Mouse (Mus musculus): ENCODE results near the gene Tarbp2.

Gene Tarbp2

GRCm38 (mm10) chr15:102526111-102527002 is 8.4 kb downstream of the Tarbp2 start:
- peak; percentile 54 for DNase-seq (ENCODE audit: low spot score)

GRCm38 (mm10) chr15:102527936-102528335 is 9.9 kb downstream of the Tarbp2 start:
- DNase-seq (ENCODE audit: low spot score): peak; percentile 15

DNA sequence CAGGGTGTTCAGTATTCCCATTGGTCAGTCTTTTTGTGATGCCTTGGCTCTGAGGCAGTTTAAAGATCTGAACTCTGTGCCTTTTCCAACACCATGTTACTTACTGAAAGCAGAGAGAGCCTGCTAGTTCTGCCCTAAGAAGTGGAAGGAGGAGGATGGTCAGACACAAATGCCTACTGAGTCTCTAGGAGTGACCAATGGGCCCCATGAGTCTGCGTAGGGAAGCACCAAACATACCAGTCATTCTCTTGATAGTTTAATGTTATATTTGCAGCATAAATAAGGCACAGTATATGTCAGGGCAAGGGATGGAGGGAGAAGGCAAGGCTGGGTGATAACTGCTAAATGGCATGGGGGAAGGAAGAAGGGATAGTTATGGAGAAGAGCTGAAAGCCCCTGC is 10.4 kb downstream of the Tarbp2 start:
- DNase-seq (ENCODE audit: low spot score): no peak

- DNase-seq (ENCODE audit: low spot score): no peak
Measured at GRCm38 (mm10) chr15:102530566-102530965, 12.6 kb downstream of the Tarbp2 start.

GRCm38 (mm10) chr15:102531586-102531985 is 13.6 kb downstream of the Tarbp2 start:
- no peak for DNase-seq (ENCODE audit: low spot score)

GRCm38 (mm10) chr15:102532106-102532900 is 14.3 kb downstream of the Tarbp2 start:
- DNase-seq (ENCODE audit: low spot score): no peak

GRCm38 (mm10) chr15:102533926-102534325 is 15.9 kb downstream of the Tarbp2 start:
- DNase-seq (ENCODE audit: low spot score): no peak

DNA sequence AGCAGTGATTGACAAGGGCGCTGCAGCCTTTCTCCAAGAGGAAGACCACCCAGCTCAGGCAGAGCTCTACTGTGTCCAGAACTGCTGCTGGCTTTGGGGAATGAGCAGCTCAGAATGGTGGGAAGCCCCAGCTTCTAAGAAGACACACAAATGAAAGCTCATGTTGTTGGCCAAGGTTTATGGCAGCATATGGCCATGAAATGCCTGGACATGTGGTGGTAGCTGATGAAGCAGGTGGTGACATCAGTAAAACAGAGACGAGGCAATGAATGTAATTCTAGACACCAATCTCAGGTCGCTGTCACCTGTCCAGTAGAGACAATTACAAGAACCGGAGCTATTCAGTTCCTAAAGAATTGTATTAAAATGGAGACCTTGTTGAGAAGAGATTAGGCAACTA is 26.8 kb downstream of the Tarbp2 start:
- no peak for DNase-seq (ENCODE audit: low spot score)

DNA sequence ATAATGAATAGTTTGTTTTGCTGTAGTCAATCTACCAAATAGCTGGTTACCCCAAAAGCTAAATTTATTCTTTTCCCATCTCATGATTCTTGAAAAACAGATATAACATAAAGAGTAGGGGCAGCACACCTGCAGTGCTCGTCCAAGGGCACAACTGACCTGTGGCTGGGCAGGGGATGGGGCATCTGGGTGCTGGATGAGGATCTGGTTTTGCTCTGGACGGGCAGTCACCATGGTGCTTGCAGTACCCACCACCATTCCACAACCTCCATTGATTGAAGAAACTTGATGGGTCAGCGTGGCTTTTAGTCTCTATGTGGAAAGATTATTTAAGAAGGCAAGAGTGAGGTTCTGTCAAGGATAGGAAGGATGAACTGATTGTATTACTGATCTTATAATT is 28.3 kb downstream of the Tarbp2 start:
- DNase-seq (ENCODE audit: low spot score): no peak

GRCm38 (mm10) chr15:102546677-102547427 is 28.9 kb downstream of the Tarbp2 start:
- DNase-seq (ENCODE audit: low spot score): no peak

DNA sequence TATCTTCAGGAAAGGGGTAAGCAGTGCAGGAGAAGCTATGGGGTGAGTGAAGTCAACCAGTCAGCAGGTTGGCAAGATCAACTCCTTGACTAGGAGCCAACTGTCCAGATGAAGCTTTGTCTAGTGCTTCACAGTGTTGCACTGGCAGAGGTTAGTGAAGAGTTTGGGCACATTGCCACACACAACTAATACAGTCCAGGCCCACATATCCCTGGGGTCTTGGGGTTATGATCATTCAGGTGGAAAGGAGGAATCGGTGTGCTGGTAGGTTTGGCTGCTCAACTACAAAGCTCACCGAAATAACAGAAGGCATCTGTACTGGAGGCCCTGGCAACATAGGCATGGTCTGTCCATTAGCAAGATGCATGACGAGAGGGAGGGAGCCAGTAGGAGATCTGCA is 29.5 kb downstream of the Tarbp2 start:
- DNase-seq (ENCODE audit: low spot score): no peak

DNA sequence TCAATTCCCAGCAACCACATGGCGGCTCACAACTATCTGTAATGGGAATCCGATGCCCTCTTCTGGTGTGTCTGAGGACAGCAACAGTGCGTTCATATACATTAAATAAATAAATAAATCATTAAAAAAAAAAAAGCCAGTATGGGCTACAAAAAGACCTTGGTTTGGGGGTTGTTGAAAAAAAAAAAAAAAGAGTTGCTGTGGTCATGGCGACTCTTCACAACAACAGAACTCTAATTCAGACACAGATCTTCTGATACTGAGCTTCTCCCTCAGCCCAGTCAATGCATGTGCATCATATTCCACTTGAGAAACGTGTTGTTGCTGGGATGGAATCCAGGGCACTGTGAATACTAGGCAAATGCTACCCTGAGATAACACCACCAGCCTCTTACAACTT is 34.6 kb downstream of the Tarbp2 start:
- no peak for DNase-seq (ENCODE audit: low spot score)

DNA sequence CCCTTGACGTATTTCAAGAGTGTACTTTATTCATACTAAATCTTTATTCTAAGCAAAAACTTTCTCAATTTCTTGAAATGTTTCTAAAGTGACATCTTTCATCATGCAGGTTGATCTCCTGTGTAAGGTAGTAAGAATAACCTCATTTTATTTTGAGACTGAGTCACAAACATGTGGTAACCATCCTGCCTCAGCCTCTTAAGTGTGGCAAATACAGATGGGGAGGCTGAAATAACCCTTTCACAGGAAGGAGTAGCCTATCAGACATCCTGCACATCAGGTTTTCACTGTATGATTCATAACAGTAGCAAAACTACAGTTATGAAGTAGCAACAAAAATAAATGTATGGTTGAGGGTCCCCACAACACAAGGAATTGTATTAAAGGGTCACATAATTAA is 37.6 kb downstream of the Tarbp2 start:
- DNase-seq (ENCODE audit: low spot score): no peak

- no peak for DNase-seq (ENCODE audit: low spot score)
Measured at GRCm38 (mm10) chr15:102557580-102557979, 39.6 kb downstream of the Tarbp2 start.

GRCm38 (mm10) chr15:102562491-102562890 is 44.5 kb downstream of the Tarbp2 start:
- DNase-seq (ENCODE audit: low spot score): no peak

DNA sequence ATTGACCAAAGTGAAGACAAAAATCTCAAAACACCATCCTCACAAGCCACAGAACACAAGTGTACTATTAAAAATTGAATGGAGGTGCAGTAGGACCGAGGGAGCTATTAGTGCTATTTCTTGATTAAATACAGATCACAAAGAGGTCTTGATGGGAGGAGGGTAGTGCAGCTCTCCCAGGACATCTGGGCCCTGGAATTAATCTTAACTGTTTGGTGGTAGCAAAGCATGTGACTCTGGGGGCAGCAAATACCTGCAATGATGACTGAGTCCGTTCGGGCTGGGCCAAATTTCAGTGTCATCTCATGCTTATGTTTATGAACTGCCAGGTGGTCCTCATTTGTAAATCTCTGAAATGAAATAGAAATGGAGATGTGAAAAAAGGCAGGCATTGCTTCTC is 45.1 kb downstream of the Tarbp2 start:
- no peak for DNase-seq (ENCODE audit: low spot score)

DNA sequence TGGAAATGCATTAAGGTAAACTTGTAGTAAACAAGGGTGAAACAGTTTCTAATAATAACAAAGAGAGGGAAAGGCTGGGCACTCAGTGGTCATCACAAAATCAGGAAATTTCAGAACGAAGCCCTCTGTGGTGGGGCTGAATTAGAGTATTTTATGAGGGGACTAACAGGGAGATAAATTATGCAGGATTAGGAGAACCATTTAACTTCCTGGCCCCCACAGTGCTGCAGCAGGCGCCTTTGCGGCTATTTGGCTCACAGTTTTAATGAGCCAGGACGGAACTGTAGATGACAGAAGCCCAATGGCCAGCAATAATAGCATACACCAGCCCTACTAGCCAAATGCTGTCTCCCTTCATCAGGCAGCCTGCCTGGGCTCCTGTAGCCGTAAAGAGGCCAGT is 45.7 kb downstream of the Tarbp2 start:
- no peak for DNase-seq (ENCODE audit: low spot score)

GRCm38 (mm10) chr15:102567849-102568248 is 49.9 kb downstream of the Tarbp2 start:
- no peak for DNase-seq (ENCODE audit: low spot score)

DNA sequence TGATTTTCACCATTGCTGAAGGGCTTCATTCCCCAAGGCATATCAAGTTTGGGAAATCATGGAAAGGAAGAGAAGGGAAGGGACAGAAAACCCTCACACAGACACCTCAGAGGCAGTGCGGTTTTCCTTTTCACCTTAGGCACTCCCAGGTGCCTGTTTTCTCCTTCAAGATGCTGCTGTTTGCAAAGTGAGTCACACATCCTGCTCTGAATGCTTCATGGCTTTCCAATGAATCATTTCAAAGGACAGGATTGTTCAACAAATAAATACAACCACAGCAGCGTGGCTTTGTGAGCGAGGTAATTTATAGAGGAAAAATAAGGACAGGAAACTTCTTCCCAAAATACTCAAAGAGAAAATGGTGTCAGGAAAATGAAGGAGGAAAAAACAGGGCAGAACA is 54.1 kb downstream of the Tarbp2 start:
- no peak for DNase-seq (ENCODE audit: low spot score)

Data from T-cell, adult 2 months (primary cell).